Mouse (Mus musculus) lung, postnatal 0 days (tissue): ENCODE results near the gene Spag6.

ENCODE experiments used
- CTCF ChIP-seq: IDR thresholded peaks from 2 replicates; pipeline ENCODE4 v1.5.1; 2016; ENCODE audit warnings: antibody characterized with exemption, mild to moderate bottlenecking
- EP300 ChIP-seq: IDR thresholded peaks from 2 replicates; pipeline ENCODE4 v1.6.1; 2016; ENCODE audit warnings: antibody characterized with exemption, mild to moderate bottlenecking, control low read depth

- TF ChIP-seq CTCF (no peak), EP300 (no peak)
These were observed 19.2 kb downstream of the Spag6 start for GRCm38 (mm10) chr2:18713071-18713470.
